Mouse (Mus musculus): ENCODE data around the gene Syt13. TPM values are rescaled to one million over a fixed set of nuclear protein-coding genes. Genes with fewer than 3 reads are reported as not detected.

Syt13 gene
- polyA plus RNA-seq, 1 experiment from 2014 or later, result 5.2 TPM

- no peak for DNase-seq (ENCODE audit: low spot score)
- 20% methylated on average over 1 of the region's 1 CpGs for WGBS
These were observed 34.6 kb downstream of the Syt13 start for GRCm38 (mm10) chr2:92949518-92949917.

GRCm38 (mm10) chr2:92953450-92953849 is 38.6 kb downstream of the Syt13 start:
- Histone ChIP-seq H3K27me3 (ENCODE audit: low read depth, poor library complexity, severe bottlenecking) (peaks cover 9% of the 10 kb centered on the region; the same call in 1 of the 2 replicates), H3K27ac (no peak overlapping the region), H3K4me1 (peaks cover 15% of the 10 kb centered on the region), H3K36me3 (no peaks in the 10 kb centered on the region), H3K9me3 (replicated peaks) (no peaks in the 10 kb centered on the region), H3K4me3 (no peak overlapping the region)
- no peak for DNase-seq (ENCODE audit: low spot score)
- WGBS, result 93% methylated on average over 17 of the region's 17 CpGs

More at GRCm38 (mm10) chr2:92949518-92949917, 34.6 kb downstream of the Syt13 start:
- Histone ChIP-seq H3K4me1 (peaks cover 29% of the 10 kb centered on the region), H3K36me3 (no peaks in the 10 kb centered on the region), H3K27ac (no peak overlapping the region), H3K4me3 (no peak overlapping the region), H3K9me3 (replicated peaks) (no peaks in the 10 kb centered on the region), H3K27me3 (ENCODE audit: low read depth, poor library complexity, severe bottlenecking) (peaks cover 27% of the 10 kb centered on the region; the same call in 1 of the 2 replicates)

GRCm38 (mm10) chr2:92954404-92955114 is 39.7 kb downstream of the Syt13 start:
- Histone ChIP-seq H3K9me3 (replicated peaks) (no peaks in the 10 kb centered on the region), H3K36me3 (no peaks in the 10 kb centered on the region), H3K4me3 (no peak overlapping the region), H3K27ac (no peak overlapping the region), H3K27me3 (ENCODE audit: low read depth, poor library complexity, severe bottlenecking) (peaks cover 9% of the 10 kb centered on the region; the same call in 1 of the 2 replicates), H3K4me1 (peaks cover 4% of the 10 kb centered on the region)
- WGBS, result 47% methylated on average over 11 of the region's 11 CpGs
- peak; percentile 84 for DNase-seq (ENCODE audit: low spot score)

GRCm38 (mm10) chr2:92956943-92957342 is 42.0 kb downstream of the Syt13 start:
- H3K27ac ChIP-seq, result no peak overlapping the region
- DNase-seq (ENCODE audit: low spot score), result no peak
- H3K36me3 ChIP-seq, result no peaks in the 10 kb centered on the region
- peaks cover 9% of the 10 kb centered on the region; the same call in 1 of the 2 replicates for H3K27me3 ChIP-seq (ENCODE audit: low read depth, poor library complexity, severe bottlenecking)
- no peaks in the 10 kb centered on the region for H3K9me3 ChIP-seq (replicated peaks)
- H3K4me3 ChIP-seq, result no peak overlapping the region
- no peaks in the 10 kb centered on the region for H3K4me1 ChIP-seq
- WGBS, result 84% methylated on average over 2 of the region's 2 CpGs

GRCm38 (mm10) chr2:92958640-92959039 is 43.7 kb downstream of the Syt13 start:
- no peak for DNase-seq (ENCODE audit: low spot score)
- H3K4me3 ChIP-seq, result no peak overlapping the region

GRCm38 (mm10) chr2:92964345-92964744 is 49.4 kb downstream of the Syt13 start:
- peaks cover 4% of the 10 kb centered on the region; the same call in 1 of the 2 replicates for H3K27me3 ChIP-seq (ENCODE audit: low read depth, poor library complexity, severe bottlenecking)
- H3K36me3 ChIP-seq, result no peaks in the 10 kb centered on the region
- H3K4me1 ChIP-seq, result peaks cover 19% of the 10 kb centered on the region
- DNase-seq (ENCODE audit: low spot score), result no peak
- no peak overlapping the region for H3K4me3 ChIP-seq
- no peak overlapping the region for H3K27ac ChIP-seq
- 91% methylated on average over 1 of the region's 1 CpGs for WGBS
- H3K9me3 ChIP-seq (replicated peaks), result no peaks in the 10 kb centered on the region

More at GRCm38 (mm10) chr2:92958640-92959039, 43.7 kb downstream of the Syt13 start:
- H3K27me3 ChIP-seq (ENCODE audit: low read depth, poor library complexity, severe bottlenecking), result peaks cover 4% of the 10 kb centered on the region; the same call in 1 of the 2 replicates
- WGBS, result 86% methylated on average over 4 of the region's 4 CpGs
- H3K9me3 ChIP-seq (replicated peaks), result no peaks in the 10 kb centered on the region
- H3K36me3 ChIP-seq, result no peaks in the 10 kb centered on the region
- H3K4me1 ChIP-seq, result no peaks in the 10 kb centered on the region
- no peak overlapping the region for H3K27ac ChIP-seq

GRCm38 (mm10) chr2:92966257-92966656 is 51.4 kb downstream of the Syt13 start:
- H3K27ac ChIP-seq, result no peak overlapping the region; the same call in 1 of the 2 replicates
- H3K9me3 ChIP-seq (replicated peaks), result no peaks in the 10 kb centered on the region
- no peak overlapping the region for H3K4me3 ChIP-seq
- peaks cover 2% of the 10 kb centered on the region; the same call in 1 of the 2 replicates for H3K36me3 ChIP-seq
- no peak for DNase-seq (ENCODE audit: low spot score)
- WGBS, result 48% methylated on average over 8 of the region's 8 CpGs
- peaks cover 4% of the 10 kb centered on the region; the same call in 1 of the 2 replicates for H3K27me3 ChIP-seq (ENCODE audit: low read depth, poor library complexity, severe bottlenecking)
- H3K4me1 ChIP-seq, result peaks cover 19% of the 10 kb centered on the region

- H3K4me1 ChIP-seq, result peaks cover 19% of the 10 kb centered on the region
- WGBS, result 24% methylated on average over 10 of the region's 10 CpGs
- no peaks in the 10 kb centered on the region for H3K9me3 ChIP-seq (replicated peaks)
- peaks cover 10% of the 10 kb centered on the region for H3K36me3 ChIP-seq
- H3K4me3 ChIP-seq, result no peak overlapping the region
- H3K27me3 ChIP-seq (ENCODE audit: low read depth, poor library complexity, severe bottlenecking), result peaks cover 4% of the 10 kb centered on the region; the same call in 1 of the 2 replicates
- H3K27ac ChIP-seq, result peak overlapping the region; percentile 54; the same call in 1 of the 2 replicates
- no peak for DNase-seq (ENCODE audit: low spot score)
These were observed 52.3 kb downstream of the Syt13 start for GRCm38 (mm10) chr2:92967032-92967838.

- 39% methylated on average over 4 of the region's 4 CpGs for WGBS
- no peak overlapping the region for H3K27ac ChIP-seq
- H3K36me3 ChIP-seq, result peaks cover 15% of the 10 kb centered on the region
- peaks cover 4% of the 10 kb centered on the region; the same call in 1 of the 2 replicates for H3K27me3 ChIP-seq (ENCODE audit: low read depth, poor library complexity, severe bottlenecking)
- DNase-seq (ENCODE audit: low spot score), result no peak
- no peak overlapping the region for H3K4me3 ChIP-seq
- H3K9me3 ChIP-seq (replicated peaks), result no peaks in the 10 kb centered on the region
- H3K4me1 ChIP-seq, result peaks cover 19% of the 10 kb centered on the region
These were observed 52.9 kb downstream of the Syt13 start for GRCm38 (mm10) chr2:92967839-92968166.

- peaks cover 48% of the 10 kb centered on the region for H3K36me3 ChIP-seq
- 81% methylated on average over 9 of the region's 9 CpGs for WGBS
- peaks cover 4% of the 10 kb centered on the region; the same call in 1 of the 2 replicates for H3K27me3 ChIP-seq (ENCODE audit: low read depth, poor library complexity, severe bottlenecking)
- H3K27ac ChIP-seq, result no peak overlapping the region
- no peak overlapping the region for H3K4me3 ChIP-seq
- no peak for DNase-seq (ENCODE audit: low spot score)
- no peaks in the 10 kb centered on the region for H3K9me3 ChIP-seq (replicated peaks)
- peaks cover 19% of the 10 kb centered on the region for H3K4me1 ChIP-seq
These were observed 56.2 kb downstream of the Syt13 start for GRCm38 (mm10) chr2:92971069-92971468.

GRCm38 (mm10) chr2:92971536-92971935 is 56.6 kb downstream of the Syt13 start:
- Histone ChIP-seq H3K36me3 (peaks cover 48% of the 10 kb centered on the region), H3K4me1 (peaks cover 15% of the 10 kb centered on the region), H3K27ac (no peak overlapping the region), H3K9me3 (replicated peaks) (no peaks in the 10 kb centered on the region), H3K27me3 (ENCODE audit: low read depth, poor library complexity, severe bottlenecking) (peaks cover 2% of the 10 kb centered on the region; the same call in 1 of the 2 replicates), H3K4me3 (no peak overlapping the region)
- no peak for DNase-seq (ENCODE audit: low spot score)
- 98% methylated on average over 8 of the region's 8 CpGs for WGBS

GRCm38 (mm10) chr2:92972071-92972470 is 57.2 kb downstream of the Syt13 start:
- no peak for DNase-seq (ENCODE audit: low spot score)
- H3K27me3 ChIP-seq (ENCODE audit: low read depth, poor library complexity, severe bottlenecking), result no peaks in the 10 kb centered on the region
- 89% methylated on average over 17 of the region's 17 CpGs for WGBS
- H3K27ac ChIP-seq, result no peak overlapping the region
- H3K4me1 ChIP-seq, result peaks cover 12% of the 10 kb centered on the region
- no peaks in the 10 kb centered on the region for H3K9me3 ChIP-seq (replicated peaks)
- H3K4me3 ChIP-seq, result no peak overlapping the region
- peaks cover 53% of the 10 kb centered on the region for H3K36me3 ChIP-seq

GRCm38 (mm10) chr2:92973646-92974045 is 58.7 kb downstream of the Syt13 start:
- peaks cover 55% of the 10 kb centered on the region for H3K36me3 ChIP-seq
- no peak for DNase-seq (ENCODE audit: low spot score)
- no peak overlapping the region for H3K4me3 ChIP-seq
- no peaks in the 10 kb centered on the region for H3K27me3 ChIP-seq (ENCODE audit: low read depth, poor library complexity, severe bottlenecking)
- no peaks in the 10 kb centered on the region for H3K4me1 ChIP-seq
- H3K9me3 ChIP-seq (replicated peaks), result no peaks in the 10 kb centered on the region
- H3K27ac ChIP-seq, result no peak overlapping the region
- WGBS, result 97% methylated on average over 20 of the region's 20 CpGs
